Mouse (Mus musculus): ENCODE measurements around the gene Inha. TPM values are rescaled to one million over a fixed set of nuclear protein-coding genes. Genes with fewer than 3 reads are reported as not detected.
A peak's percentile ranks its signal among the peaks of the same experiment; 100 is the strongest.

Gene Inha
- total RNA-seq, 2 experiments from 2014 or later = not detected

DNA sequence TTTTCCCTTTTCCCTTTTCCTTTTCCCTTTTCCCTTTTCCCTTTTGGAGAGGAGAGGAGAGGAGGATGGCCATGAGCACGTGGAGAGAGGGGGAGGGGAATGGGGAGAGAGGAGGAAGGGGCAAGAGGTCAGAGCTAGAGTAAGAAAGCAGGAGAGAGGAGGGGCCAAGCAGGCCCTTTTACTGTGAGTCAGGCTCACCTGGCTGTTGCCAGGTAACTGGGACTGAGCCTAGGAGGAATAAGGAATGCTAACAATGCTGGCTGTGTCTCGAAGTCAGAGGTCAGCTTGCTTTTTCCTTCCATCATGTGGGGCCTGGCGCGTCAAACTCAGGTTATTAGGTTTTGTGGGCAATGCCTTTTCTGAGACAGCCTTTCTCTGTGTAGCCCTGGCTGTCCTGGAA lies 11.1 kb downstream of the Inha start:
- no peak for ATAC-seq (ENCODE audit: poor library complexity, severe bottlenecking)

DNA sequence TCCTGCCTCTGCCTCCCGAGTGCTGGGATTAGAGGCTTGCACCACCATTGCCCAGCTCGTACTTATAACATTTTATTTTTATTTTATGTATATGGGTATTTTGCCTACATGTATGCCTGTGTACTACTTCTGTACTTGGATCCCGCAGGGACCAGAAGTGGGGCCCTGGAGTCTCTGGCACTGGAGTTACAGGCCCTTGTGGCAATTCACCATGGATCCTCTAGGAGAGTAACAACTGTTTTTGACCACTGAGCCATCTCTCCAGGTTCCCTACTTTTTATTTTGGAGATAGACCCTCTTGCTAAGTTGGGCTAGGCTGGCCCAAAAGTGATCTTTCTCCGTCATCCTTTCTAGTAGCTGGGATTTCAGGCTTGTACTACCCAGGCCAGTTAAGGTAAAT lies 11.6 kb downstream of the Inha start:
- ATAC-seq (ENCODE audit: poor library complexity, severe bottlenecking) = no peak

DNA sequence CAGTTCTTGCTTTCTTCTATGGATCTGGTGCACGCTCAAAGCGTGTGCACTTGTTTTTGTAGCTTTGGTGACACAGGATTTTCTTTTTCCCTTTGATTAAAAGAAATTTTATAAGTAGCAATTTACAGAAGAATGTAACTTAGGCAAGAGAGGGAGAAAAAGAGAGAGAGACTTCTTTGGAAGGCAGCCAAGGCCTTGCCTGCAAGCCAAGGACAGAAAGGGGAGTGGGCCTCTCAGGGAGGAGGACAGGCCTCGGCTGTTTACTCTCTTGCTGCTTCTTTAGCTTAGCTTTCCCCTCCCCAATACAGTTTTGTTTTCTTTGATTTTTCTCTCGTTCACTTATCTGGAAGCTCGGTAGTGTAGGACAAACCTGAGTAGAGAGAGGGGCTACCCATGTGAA lies 12.7 kb downstream of the Inha start:
- no peak for ATAC-seq (ENCODE audit: poor library complexity, severe bottlenecking)

DNA sequence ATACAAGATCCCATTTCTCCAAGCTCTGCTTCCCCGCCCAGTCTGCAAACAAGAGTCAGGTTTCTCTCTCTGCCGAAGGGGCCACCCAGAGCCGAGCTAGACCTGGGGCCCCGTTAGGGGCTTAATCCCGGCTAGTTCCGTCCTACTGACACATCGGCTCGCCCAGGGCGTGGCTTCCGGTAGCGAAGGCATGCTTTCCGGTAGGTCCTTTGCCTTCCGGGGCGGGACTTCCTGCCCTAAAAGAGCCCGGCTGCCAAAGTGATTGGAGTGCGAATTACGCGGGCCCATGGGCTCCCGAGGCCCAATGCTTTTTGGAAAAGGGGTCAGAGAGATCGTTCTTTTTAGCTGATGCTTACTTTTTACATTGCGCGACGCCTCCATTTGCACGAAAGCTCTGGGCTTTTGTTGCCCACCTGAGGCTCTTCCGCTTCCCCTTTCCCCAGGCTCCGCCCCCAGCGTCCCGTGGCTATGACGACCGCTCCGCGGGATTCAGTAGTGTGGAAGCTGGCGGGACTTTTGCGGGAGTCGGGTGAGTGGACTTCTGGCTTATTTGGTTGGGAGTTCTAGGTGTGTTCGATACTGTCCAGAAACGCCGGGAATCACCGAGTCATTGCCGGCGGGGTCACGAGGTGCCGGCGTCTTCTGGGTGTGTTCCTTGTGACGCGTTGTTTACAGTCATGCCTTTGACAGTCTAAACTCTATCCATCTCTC lies 14.6 kb downstream of the Inha start, which contains the start of gene Stk11ip:
TSS of gene Stk11ip (plus strand) at position 209 of the 711 bp plus-strand sequence.
- peak; percentile 96 for ATAC-seq (ENCODE audit: poor library complexity, severe bottlenecking)

DNA sequence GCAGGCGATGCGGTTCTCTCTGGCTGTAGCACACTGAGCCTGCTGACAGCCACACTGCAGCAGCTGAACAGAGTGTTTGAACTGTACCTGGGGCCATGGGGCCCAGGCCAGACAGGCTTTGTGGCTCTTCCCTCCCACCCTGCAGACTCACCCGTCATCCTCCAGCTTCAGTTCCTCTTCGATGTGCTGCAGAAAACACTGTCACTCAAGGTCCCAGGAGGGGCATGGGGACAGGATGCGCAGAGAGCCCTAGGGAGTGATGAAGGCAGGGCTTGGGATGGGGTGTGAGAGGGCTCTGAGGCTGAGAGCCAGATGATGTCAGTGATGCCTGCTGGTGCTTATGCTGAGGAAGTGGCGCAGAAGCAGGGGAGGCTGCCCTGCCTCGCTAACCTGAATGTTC lies 17.8 kb downstream of the Inha start:
- no peak for ATAC-seq (ENCODE audit: poor library complexity, severe bottlenecking)

DNA sequence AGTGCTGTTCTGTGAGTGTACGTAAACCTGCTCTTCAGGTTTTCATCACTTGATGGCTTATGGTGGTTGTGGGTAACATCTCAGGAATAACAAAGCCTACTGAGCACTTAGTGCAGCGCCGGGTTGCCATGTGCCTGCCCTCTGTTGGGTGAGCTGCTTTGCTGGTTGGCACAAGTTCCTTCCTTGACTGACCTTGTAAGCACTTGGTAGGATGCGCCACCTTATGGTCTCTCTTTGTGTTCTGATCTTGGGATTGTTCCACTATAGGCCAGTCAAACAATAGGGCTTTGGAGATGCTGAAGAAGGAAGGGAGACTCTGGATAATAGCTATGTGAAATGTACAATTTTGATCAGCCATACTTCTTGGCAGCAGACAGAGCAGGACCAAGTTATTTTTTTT lies 23.7 kb downstream of the Inha start:
- ATAC-seq (ENCODE audit: poor library complexity, severe bottlenecking) = no peak

DNA sequence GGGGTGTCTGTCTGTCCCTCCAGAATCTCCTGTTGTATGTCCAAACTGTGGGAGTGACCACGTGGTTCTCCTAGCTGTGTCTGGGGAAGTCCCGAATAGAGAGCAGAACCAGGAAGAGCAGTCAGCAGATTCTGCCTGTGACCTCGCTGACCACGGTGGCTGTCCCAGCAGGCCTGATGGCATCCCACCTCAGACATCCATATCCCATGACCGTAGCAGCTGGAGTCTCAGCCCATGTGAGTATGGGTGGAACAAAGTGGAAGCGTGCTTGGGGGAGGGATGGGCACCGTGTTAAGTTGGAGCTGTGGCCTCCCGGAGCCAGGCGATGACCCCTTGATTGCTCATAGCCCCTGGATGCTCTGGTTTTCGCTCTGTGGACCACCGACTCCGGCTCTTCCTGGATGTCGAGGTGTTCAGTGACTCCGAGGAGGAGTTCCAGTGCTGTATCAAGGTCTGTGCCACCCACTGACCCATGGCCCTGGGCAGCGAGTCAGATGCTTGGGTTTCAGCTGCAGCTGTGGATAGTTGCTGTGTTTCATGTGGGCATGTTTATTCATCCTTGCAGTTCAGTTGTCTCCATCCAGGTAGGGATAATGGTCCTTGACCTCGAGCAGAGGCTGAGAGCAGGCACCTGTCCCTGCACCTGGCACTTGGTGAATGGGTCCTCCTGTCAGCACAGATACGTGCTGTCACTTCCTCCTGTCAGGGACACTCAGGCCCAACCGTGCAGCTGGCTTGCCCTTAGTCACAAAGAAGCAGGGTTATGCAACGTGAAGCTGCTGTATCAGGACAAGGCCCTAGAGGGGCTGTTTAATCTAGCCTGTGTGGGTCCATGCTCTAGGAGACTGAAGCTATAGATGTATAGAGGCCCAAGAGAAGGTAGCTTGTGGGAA lies 25.6 kb downstream of the Inha start:
- ATAC-seq (ENCODE audit: poor library complexity, severe bottlenecking) = no peak

DNA sequence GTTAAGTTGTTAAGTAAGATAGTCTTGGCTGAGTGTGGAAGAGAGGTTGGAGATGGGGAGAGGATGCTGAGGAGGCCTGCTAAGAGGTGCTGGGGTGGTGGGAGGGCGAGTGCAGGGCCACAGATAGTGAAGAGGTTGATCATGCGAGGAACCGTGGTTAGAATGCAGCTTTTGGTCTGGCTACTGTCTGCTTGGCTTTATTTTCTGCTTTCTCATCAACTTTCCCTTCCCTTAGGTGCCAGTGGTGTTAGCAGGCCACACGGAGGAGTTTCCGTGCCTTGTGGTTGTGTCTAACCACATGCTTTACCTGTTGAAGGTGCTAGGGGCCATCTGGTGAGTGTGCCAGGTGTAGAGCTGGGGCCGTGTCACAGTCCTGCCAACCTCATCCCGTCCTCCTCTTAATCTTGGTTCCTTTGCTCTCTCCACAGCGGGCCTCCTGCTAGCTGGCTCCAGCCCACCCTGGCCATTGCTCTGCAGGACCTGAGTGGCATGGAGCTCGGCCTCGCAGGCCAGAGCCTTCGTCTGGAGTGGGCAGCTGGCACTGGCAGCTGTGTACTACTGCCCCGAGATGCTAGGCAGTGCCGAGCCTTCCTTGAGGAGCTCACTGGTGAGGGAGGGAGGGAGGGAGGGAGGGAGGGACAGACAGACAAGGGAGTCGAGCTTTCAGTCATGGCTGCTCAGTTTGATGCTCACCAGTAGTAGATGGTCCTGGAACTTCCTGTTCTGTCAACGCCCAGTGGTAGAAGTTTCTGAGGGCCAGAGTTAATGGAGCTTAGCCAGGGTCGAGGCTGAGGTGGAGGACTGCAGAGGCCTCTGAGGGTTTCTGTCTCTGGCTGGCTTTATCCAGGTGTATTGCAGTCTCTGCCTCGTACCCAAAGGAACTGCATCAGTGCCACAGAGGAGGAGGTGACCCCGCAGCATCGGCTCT lies 26.7 kb downstream of the Inha start:
- ATAC-seq (ENCODE audit: poor library complexity, severe bottlenecking) = no peak

DNA sequence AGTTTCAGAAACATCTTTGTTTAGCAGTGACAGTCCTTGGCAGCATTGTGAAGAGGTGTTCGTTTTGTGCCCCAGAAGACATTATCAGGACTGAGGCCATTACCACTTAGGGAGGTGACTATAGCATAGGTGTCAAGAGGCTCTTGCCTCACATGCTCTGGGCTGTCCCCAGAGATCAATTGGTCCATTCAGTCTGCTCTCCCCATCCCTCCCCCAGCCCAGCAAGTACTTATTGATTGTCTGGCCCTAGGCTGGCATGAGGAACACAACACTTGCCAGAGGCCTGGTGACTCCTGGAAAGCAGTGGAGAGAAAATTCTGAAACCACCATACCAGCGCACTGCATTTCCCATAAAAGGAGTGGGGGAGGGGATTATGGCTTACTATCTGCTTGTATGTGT lies 30.7 kb downstream of the Inha start:
- no peak for ATAC-seq (ENCODE audit: poor library complexity, severe bottlenecking)

DNA sequence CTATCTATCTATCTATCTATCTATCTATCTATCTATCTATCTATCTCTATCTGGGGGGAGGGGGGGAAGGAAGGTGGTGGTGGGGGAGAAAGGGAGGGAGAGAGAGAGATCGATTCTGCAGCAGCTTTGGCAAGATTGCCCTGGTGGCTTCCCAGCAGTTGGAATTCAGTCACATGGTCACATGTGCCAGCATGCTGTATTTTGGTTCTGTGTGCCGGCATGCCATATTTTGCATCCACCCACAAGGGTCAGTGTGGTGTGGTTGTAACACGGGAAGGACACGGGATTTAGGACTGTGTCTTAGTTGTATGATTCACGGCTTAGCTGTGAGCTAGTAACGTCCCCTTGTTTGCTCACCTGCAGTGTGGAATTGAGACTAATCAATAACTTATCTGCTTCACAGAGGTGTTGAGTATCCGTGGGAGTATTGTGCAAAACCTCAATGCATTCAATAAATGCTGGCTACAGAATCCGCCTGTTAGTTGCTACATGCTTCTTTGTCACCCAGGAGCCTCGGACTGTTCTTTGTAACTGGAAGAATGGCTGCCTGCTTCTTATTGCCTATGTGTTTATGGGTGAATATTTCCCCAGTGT lies 31.8 kb downstream of the Inha start:
- ATAC-seq (ENCODE audit: poor library complexity, severe bottlenecking) = no peak

DNA sequence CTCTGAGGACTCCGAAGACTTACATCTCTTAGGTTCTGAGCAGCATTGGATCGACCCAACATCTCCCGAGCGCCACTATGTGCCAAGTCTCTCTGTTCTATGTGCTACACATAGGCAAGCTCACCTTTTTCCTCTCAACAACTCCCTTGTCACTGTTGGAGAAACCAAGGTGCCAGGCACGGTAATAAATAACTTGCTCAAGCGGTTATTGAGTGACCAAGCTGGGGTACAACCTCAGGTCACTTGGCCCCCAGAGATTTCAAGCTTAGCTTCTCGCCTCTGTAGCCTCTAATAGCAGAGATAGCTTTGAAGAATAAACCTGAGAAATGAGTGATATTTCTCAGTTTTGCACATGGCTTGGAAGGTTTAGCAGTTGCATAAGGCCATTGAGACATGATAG lies 34.6 kb downstream of the Inha start:
- no peak for ATAC-seq (ENCODE audit: poor library complexity, severe bottlenecking)

DNA sequence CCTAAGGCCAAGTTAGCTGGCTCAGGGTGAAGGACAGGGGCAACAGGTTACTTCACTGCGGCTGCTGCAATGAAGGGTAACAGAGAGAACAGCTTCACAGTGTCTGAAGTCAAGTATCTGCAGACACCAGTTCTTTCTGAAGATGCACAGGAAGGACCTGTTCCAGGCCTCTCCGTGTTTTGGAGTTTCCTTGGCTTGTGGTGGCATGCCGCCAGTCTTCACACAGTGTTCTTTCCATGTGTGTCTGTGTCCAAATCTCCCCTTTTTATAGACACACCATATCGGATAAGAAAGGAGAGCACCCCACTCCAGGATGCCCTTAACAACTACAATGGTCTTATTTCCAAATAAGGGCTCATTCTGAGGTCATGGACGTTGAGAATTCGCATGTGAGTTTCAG lies 37.5 kb downstream of the Inha start:
- no peak for ATAC-seq (ENCODE audit: poor library complexity, severe bottlenecking)

DNA sequence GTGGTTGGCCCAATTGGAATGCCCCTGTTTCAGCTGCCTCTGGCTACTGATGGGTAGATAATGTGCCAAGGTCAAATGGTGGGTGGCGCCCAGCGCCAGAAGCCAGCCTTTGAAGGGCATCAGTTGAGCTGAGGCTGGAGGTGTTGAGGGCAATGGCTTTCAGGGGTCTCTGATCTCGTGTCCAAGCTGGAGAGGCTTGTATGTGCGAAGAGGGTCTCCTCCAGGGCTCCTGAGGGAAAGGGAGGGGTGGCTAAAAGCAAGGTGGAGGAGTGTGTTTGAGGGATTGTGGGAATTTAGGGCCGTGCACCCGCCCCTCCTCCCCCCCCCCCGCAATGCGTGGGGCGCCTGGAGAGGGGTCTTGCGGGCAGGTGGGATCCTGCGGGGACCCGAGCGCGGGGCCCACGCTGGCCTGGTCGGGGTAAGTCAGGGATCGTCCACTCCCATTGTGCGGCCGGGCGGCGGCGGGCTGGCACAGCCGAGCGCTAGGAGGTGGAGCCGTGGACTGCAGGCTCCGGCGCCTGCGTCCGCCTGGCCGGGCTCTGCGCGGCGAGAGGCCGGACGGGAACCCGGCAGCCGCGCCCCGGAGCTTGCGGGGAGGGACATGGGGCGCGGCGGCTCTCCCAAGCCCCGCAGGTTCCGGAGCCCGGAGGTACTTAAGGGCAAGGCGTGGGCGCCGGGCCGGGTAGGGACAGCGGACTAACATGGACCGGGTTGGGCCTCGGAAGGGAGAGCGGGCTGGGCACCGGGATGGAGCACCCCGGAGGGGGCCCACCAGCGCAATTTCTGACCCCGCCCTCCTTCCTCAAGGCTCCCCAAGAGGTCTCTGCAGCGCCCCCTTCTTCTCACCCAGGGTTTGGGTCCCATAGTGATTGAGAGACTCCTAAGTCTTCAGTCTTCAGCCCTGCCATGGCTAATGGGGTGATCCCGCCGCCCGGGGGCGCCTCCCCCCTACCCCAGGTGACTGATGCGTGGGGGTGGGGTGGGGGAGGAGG lies 39.4 kb downstream of the Inha start, which contains the start of gene Slc4a3:
TSS of gene Slc4a3 (plus strand) at position 302 of the 992 bp plus-strand sequence.
- no peak for ATAC-seq (ENCODE audit: poor library complexity, severe bottlenecking)

DNA sequence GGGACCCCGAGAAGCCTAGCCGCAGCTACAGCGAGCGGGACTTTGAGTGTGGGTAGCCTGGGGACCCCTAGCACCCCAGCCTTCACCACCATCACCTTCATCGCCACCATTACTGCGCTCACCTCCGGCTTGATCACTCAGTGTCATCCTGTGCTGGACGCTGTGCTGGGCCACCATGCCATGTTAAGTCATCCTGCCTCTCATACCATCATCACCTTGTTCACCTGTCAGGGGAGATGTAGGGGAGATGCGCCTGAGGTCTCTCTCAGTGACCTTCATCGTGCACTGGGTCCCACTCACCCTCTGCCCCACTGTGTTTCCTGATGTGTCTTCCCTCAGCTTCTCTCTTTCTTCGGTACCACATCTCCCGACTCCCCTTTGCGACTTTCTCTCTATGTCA lies 40.5 kb downstream of the Inha start:
- ATAC-seq (ENCODE audit: poor library complexity, severe bottlenecking) = no peak

DNA sequence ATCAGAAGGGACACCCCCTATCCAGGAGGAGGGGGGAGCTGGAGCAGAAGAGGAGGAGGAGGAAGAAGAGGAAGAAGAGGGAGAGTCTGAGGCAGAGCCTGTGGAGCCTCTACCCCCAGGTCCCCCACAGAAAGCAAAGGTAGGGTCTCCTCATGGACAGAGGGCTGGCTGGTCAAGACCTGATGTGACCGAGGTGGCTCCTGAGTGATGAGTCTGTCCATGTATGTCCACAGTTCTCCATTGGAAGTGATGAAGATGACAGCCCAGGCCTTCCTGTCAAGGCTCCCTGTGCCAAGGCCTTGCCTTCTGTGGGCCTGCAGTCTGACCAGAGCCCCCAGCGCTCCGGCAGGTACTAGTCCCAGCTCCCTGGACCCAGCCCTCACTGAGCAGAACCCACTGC lies 41.2 kb downstream of the Inha start:
- ATAC-seq (ENCODE audit: poor library complexity, severe bottlenecking) = no peak

DNA sequence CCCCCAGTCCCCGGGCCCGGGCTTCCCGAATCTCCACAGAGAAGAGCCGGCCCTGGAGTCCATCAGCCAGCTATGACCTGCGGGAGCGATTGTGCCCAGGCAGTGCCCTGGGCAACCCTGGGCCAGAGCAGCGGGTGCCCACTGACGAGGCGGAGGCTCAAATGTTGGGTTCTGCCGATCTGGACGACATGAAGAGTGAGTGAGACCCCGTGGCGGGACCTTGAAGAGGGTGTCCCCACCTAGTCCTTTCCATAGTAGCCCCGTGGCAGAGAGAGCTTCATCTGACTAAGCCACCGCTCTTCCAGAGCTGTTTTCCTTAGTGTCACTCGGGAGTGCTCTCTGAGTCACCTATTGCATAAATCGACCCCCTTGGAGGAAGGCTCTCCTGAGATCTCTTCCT lies 42.0 kb downstream of the Inha start:
- no peak for ATAC-seq (ENCODE audit: poor library complexity, severe bottlenecking)

DNA sequence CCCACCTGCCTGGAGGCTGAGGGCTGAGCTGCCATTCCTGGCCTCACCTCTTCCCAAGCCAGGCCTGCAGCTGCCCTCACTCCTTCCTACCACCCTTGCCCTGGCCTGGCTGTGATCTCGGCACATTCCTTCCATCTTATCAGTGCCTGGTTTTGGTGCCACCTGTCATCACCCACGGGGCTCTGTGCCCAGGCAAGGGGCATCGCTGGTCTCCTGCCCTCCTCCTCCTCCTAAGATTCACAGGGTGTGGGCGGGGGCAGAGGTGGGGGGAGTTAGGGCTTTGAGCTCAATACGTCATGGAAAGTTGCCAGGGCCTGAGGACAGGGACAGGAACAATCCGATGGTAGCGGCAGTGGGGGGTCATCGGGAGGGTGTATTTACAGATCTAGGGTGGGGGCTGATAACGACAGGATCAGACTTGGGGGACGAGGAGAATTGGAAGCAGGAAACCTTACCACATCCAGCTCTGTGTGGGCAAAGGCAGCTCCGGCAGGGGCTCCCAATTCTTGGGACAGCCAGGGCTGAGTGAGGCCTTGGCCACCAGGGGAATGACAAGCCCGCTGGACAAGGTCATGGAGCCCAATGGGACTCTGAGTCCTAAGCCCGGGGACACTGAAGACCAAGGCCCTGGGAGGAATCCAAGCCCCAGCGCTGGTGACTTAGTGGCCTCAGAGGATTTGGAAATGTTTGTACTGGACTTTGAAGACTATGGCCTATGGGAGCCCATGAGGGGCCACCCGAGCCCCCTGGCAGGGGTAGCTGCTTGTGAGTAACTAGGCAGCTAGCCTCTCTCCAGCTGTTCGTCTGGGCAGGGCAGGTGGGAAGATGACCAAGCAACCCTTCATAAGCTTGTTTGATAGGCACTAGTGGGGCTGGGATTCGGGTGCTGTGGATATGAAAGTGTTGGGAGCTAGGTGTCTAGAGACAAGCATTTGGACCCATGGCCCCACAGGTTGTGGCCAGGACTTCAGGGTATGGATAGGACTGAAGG lies 42.7 kb downstream of the Inha start:
- no peak for ATAC-seq (ENCODE audit: poor library complexity, severe bottlenecking)

DNA sequence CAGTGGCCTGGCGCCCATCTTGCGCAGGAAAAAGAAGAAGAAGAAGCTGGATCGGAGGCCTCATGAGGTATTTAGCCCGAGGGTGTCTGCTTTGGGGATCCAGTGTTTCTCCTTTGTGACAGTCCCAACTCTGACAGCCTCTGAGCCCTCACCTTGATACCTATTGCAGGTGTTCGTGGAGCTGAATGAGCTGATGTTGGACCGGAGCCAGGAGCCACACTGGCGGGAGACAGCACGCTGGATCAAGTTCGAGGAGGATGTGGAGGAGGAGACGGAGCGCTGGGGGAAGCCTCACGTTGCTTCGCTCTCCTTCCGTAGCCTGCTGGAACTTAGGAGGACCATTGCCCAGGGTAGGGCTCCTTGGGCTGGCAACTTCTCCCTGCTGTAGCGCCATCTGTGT lies 43.7 kb downstream of the Inha start:
- ATAC-seq (ENCODE audit: poor library complexity, severe bottlenecking) = no peak

Measured in megakaryocyte, adult 5-6 weeks (primary cell).